ENCODE assay signal across 8 mouse cellular contexts in the genomic region with DNA sequence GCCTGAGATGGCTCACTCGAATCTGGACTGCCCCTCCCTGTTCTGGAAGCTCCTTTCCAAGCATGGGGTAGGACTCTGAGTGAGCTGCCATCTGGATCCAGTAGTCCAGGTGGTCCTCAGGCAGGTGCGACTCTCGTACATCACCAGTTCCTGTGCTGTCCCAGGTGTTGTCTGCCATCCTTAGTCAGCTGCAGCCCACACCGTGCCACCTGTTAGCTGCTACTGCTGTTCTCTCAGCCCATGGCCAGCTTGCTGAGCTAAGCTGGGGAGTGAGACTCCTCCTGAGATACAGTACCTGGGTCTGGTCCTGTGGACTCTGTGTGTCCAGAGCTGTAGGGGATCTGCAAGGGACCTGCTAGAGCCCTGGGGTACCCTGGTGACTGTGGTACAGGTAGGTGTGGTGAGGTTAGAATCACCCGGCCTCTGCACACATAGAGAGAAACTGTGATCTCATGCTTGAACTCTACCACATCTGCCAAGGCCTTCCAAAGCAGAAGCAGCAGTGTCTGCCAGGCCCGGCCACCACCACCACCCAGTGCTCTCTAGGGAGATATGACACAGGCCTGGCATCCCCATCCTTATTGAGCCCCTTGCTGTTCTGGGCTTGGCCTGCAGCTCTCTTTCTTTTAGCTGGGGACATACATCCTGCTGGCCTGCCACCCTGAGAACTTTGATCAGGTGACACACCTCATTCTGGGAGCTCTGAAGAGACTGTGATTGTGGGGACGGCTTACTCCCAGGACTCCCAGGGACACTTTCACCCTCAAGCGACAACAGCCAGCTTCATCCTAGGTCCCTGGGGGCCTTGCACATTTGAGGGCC. TPM values are rescaled to one million over a fixed set of nuclear protein-coding genes. Genes with fewer than 3 reads are reported as not detected.
DNase-seq lines count a peak whose midpoint lies in the region; ATAC-seq and TF ChIP-seq lines count a peak whose summit lies in the region.
"Had no signal": no experiment of that assay in that cellular context is flagged by ENCODE, and none has a peak within 500 bp of the region (broad histone marks: within the 10 kb centered on the region; RNA-seq: fewer than 3 reads in every experiment).

No protein-coding gene starts in this region.

- no peak; the same call in 1 of the 2 replicates for TF ChIP-seq POLR2A in small intestine, adult 2 months (IDR thresholded peaks at IDR 0.05; ENCODE audit: low read depth, low read length)

- WGBS in lung, embryonic 15.5 days, result 72% methylated on average over 8 of the region's 8 CpGs
- 72% methylated on average over 8 of the region's 8 CpGs for WGBS in embryonic facial prominence, embryonic 12.5 days
- 70% methylated on average over 8 of the region's 8 CpGs for WGBS in intestine, embryonic 15.5 days
- 27% methylated on average over 8 of the region's 8 CpGs for WGBS in small intestine, adult 2 months

- peaks cover 70% of the 10 kb centered on the region for H3K4me1 ChIP-seq in lung, embryonic 15.5 days
- peaks cover 70% of the 10 kb centered on the region for H3K4me1 ChIP-seq in embryonic facial prominence, embryonic 12.5 days
- H3K4me1 ChIP-seq in intestine, embryonic 15.5 days (replicated peaks), result peaks cover 74% of the 10 kb centered on the region
- peaks cover 70% of the 10 kb centered on the region for H3K4me1 ChIP-seq in small intestine, adult 2 months (ENCODE audit: control insufficient read depth, insufficient read depth, insufficient read length, low read length)

- TF ChIP-seq CTCF in small intestine, adult 2 months (IDR thresholded peaks at IDR 0.05; ENCODE audit: extremely low read depth, insufficient read length, insufficient replicate concordance, low read depth, low read length), result no peak

- no peak for ATAC-seq in lung, embryonic 15.5 days (ENCODE audit: borderline replicate concordance, extremely low read depth, low FRiP score, low TSS enrichment)
- no peak for ATAC-seq in embryonic facial prominence, embryonic 12.5 days (ENCODE audit: insufficient number of reproducible peaks, insufficient read depth, low FRiP score, low TSS enrichment)
- no peak; the same call in 1 of the 2 replicates for ATAC-seq in intestine, embryonic 15.5 days

- H3K27me3 ChIP-seq in lung, embryonic 15.5 days, result no peaks in the 10 kb centered on the region
- H3K27me3 ChIP-seq in embryonic facial prominence, embryonic 12.5 days, result no peaks in the 10 kb centered on the region
- no peaks in the 10 kb centered on the region for H3K27me3 ChIP-seq in intestine, embryonic 15.5 days (replicated peaks)
- H3K27me3 ChIP-seq in small intestine, adult 2 months (ENCODE audit: control insufficient read depth, insufficient read depth, low read length), result no peaks in the 10 kb centered on the region

- DNase-seq in lung, postnatal 25 days (ENCODE audit: low spot score), result no peak
- no peak for DNase-seq in adrenal gland, adult 18-20 months (ENCODE audit: low spot score in 2 of 2)
- no peak for DNase-seq in frontal cortex, postnatal 14 days (ENCODE audit: low spot score in 2 of 2)

- H3K4me3 ChIP-seq in lung, embryonic 15.5 days, result no peak overlapping the region
- H3K4me3 ChIP-seq in embryonic facial prominence, embryonic 12.5 days, result no peak overlapping the region
- no peak overlapping the region for H3K4me3 ChIP-seq in intestine, embryonic 15.5 days (replicated peaks)
- no peak overlapping the region for H3K4me3 ChIP-seq in small intestine, adult 2 months (ENCODE audit: low read depth, low read length)

- H3K27ac ChIP-seq in lung, embryonic 15.5 days, result peak overlapping the region; percentile 76; the same call in 1 of the 2 replicates
- H3K27ac ChIP-seq in embryonic facial prominence, embryonic 12.5 days, result peak overlapping the region; percentile 87
- peak overlapping the region; percentile 72 for H3K27ac ChIP-seq in intestine, embryonic 15.5 days
- H3K27ac ChIP-seq in small intestine, adult 2 months (ENCODE audit: insufficient read depth, low read depth, low read length), result peak overlapping the region; percentile 87

- H3K36me3 ChIP-seq in lung, embryonic 15.5 days, result peaks cover 11% of the 10 kb centered on the region
- peaks cover 30% of the 10 kb centered on the region for H3K36me3 ChIP-seq in embryonic facial prominence, embryonic 12.5 days
- H3K36me3 ChIP-seq in intestine, embryonic 15.5 days, result peaks cover 6% of the 10 kb centered on the region; the same call in 1 of the 2 replicates
- H3K36me3 ChIP-seq in small intestine, adult 2 months (ENCODE audit: control insufficient read depth, insufficient read depth, low read length), result peaks cover 15% of the 10 kb centered on the region

- no peak overlapping the region for H3K9ac ChIP-seq in lung, embryonic 15.5 days
- H3K9ac ChIP-seq in embryonic facial prominence, embryonic 12.5 days, result peak overlapping the region; percentile 30; the same call in 1 of the 2 replicates
- H3K9ac ChIP-seq in intestine, embryonic 15.5 days, result no peak overlapping the region

- H3K4me2 ChIP-seq in lung, embryonic 15.5 days, result no peak overlapping the region
- H3K4me2 ChIP-seq in embryonic facial prominence, embryonic 12.5 days (replicated peaks), result no peak overlapping the region
- H3K4me2 ChIP-seq in intestine, embryonic 15.5 days (replicated peaks), result peak overlapping the region; percentile 18; the same call in 1 of the 2 replicates

- H3K9me3 ChIP-seq in lung, embryonic 15.5 days, result no peaks in the 10 kb centered on the region
- H3K9me3 ChIP-seq in embryonic facial prominence, embryonic 12.5 days, result no peaks in the 10 kb centered on the region
- H3K9me3 ChIP-seq in intestine, embryonic 15.5 days, result no peaks in the 10 kb centered on the region

RNA-seq across cellular contexts. Expression of gene Cel, which starts 25.0 kb away (rescaled TPM):
- polyA plus RNA-seq in lung, embryonic 15.5 days (2015; fragmentation: Nextera tagmentation; extraction: Ambion mirVana), result 1.9 TPM in 1 of 2 replicates, not detected in the other
- not detected in 2 replicates for polyA plus RNA-seq in embryonic facial prominence, embryonic 12.5 days (2016; fragmentation: Nextera tagmentation; extraction: Ambion mirVana)
- polyA plus RNA-seq in intestine, embryonic 15.5 days (2015; fragmentation: Nextera tagmentation; extraction: Ambion mirVana), result 159 and 428 TPM in 2 replicates
- polyA plus RNA-seq in small intestine, adult 2 months (2012; rRNA removed), result 8.8 and 5,109 TPM in 2 replicates
- total RNA-seq in adrenal gland, adult 18-20 months (2021), result not detected

RNA-seq across cellular contexts. Expression of gene Ralgds, which starts 25.3 kb away (rescaled TPM):
- polyA plus RNA-seq in lung, embryonic 15.5 days (2015; fragmentation: Nextera tagmentation; extraction: Ambion mirVana), result 30.9 and 31.7 TPM in 2 replicates
- 64.1 and 66.1 TPM in 2 replicates for polyA plus RNA-seq in embryonic facial prominence, embryonic 12.5 days (2016; fragmentation: Nextera tagmentation; extraction: Ambion mirVana)
- 27.9 and 28.3 TPM in 2 replicates for polyA plus RNA-seq in intestine, embryonic 15.5 days (2015; fragmentation: Nextera tagmentation; extraction: Ambion mirVana)
- 51.2 and 110 TPM in 2 replicates for polyA plus RNA-seq in small intestine, adult 2 months (2012; rRNA removed)
- 10 to 100 TPM; 24.3 to 24.4 TPM for total RNA-seq in adrenal gland, adult 18-20 months (2021)

RNA-seq across cellular contexts. Expression of gene Gm10134, which starts 32.3 kb away (rescaled TPM):
- polyA plus RNA-seq in lung, embryonic 15.5 days (2015; fragmentation: Nextera tagmentation; extraction: Ambion mirVana), result 2.2 and 3.5 TPM in 2 replicates
- 0.87 TPM in 1 of 2 replicates, not detected in the other for polyA plus RNA-seq in embryonic facial prominence, embryonic 12.5 days (2016; fragmentation: Nextera tagmentation; extraction: Ambion mirVana)
- polyA plus RNA-seq in intestine, embryonic 15.5 days (2015; fragmentation: Nextera tagmentation; extraction: Ambion mirVana), result 11.8 and 11.9 TPM in 2 replicates
- polyA plus RNA-seq in small intestine, adult 2 months (2012; rRNA removed), result 0.57 TPM in 1 of 2 replicates, not detected in the other
- total RNA-seq in adrenal gland, adult 18-20 months (2021), result 1 to 10 TPM; 2.0 TPM
- total RNA-seq: liver, adult 2 months had no signal
- polyA plus RNA-seq: liver, adult 2 months had no signal

RNA-seq across cellular contexts. Expression of gene Gbgt1, which starts 41.5 kb away (rescaled TPM):
- 0.98 and 1.8 TPM in 2 replicates for polyA plus RNA-seq in lung, embryonic 15.5 days (2015; fragmentation: Nextera tagmentation; extraction: Ambion mirVana)
- 0.36 TPM in 1 of 2 replicates, not detected in the other for polyA plus RNA-seq in embryonic facial prominence, embryonic 12.5 days (2016; fragmentation: Nextera tagmentation; extraction: Ambion mirVana)
- 3.7 and 4.0 TPM in 2 replicates for polyA plus RNA-seq in intestine, embryonic 15.5 days (2015; fragmentation: Nextera tagmentation; extraction: Ambion mirVana)
- 4.7 and 4.8 TPM in 2 replicates for polyA plus RNA-seq in small intestine, adult 2 months (2012; rRNA removed)
- 1 to 10 TPM; 4.5 to 6.3 TPM for total RNA-seq in adrenal gland, adult 18-20 months (2021)

RNA-seq across cellular contexts. Expression of gene Gtf3c5, which starts 45.3 kb away (rescaled TPM):
- polyA plus RNA-seq in lung, embryonic 15.5 days (2015; fragmentation: Nextera tagmentation; extraction: Ambion mirVana), result 45.3 and 46.7 TPM in 2 replicates
- 52.4 and 53.6 TPM in 2 replicates for polyA plus RNA-seq in embryonic facial prominence, embryonic 12.5 days (2016; fragmentation: Nextera tagmentation; extraction: Ambion mirVana)
- polyA plus RNA-seq in intestine, embryonic 15.5 days (2015; fragmentation: Nextera tagmentation; extraction: Ambion mirVana), result 31.8 and 33.8 TPM in 2 replicates
- 7.7 and 13.7 TPM in 2 replicates for polyA plus RNA-seq in small intestine, adult 2 months (2012; rRNA removed)
- total RNA-seq in adrenal gland, adult 18-20 months (2021), result 10 to 100 TPM; 15.2 to 17.2 TPM
